Mouse (Mus musculus) cortical plate, adult 2 months (tissue): ENCODE measurements at regions not wholly inside any gene's neighbourhood (a gene's known extent, or its start where the extent isn't known, plus 50 kb on each side); places are given as distances from the start of the nearest gene placed in this dataset.
A peak's percentile ranks its signal among the peaks of the same experiment; 100 is the strongest.

Experiments used
- H3K27ac ChIP-seq: fragments of 200-500 bp; 2 replicates; pipeline ENCODE4 v1.5.1; 2012; ENCODE audit warnings: low read length, control low read depth, inconsistent platforms; ENCODE audit not compliant: insufficient read depth
- H3K4me1 ChIP-seq: fragments of 200-500 bp; 2 replicates; pipeline ENCODE4 v1.6.1; 2011; ENCODE audit warnings: low read length; ENCODE audit not compliant: control insufficient read depth, insufficient read depth
- H3K4me3 ChIP-seq: fragments of 200-500 bp; 2 replicates; pipeline ENCODE4 v1.5.1; 2011; ENCODE audit warnings: mild to moderate bottlenecking, low read length, control low read depth; ENCODE audit not compliant: insufficient read depth
- CTCF ChIP-seq: fragments of 200-500 bp; IDR thresholded peaks from 2 replicates; pipeline ENCODE4 v1.5.1; 2011; ENCODE audit warnings: mild to moderate bottlenecking, control low read depth, low read length; ENCODE audit not compliant: insufficient read depth; ENCODE audit errors: extremely low read depth
- POLR2A ChIP-seq: fragments of 200-500 bp; IDR thresholded peaks from 2 replicates; pipeline ENCODE4 v1.6.1; 2011; ENCODE audit warnings: mild to moderate bottlenecking, low read length, control low read depth; ENCODE audit not compliant: insufficient read depth; ENCODE audit errors: extremely low read depth

GRCm38 (mm10) chr7:78079708-78080107 lies 658.1 kb downstream of the Ntrk3 start:
- no peaks in the 10 kb centered on the region for H3K4me1 ChIP-seq
- no peak overlapping the region for H3K27ac ChIP-seq
- H3K4me3 ChIP-seq: no peak overlapping the region
- TF ChIP-seq POLR2A (no peak), CTCF (no peak)

- TF ChIP-seq POLR2A (no peak), CTCF (no peak)
Observed at GRCm38 (mm10) chr7:78071131-78071530, 666.7 kb downstream of the Ntrk3 start.

GRCm38 (mm10) chr7:78061631-78062030 lies 676.2 kb downstream of the Ntrk3 start:
- Histone ChIP-seq H3K4me1 (no peaks in the 10 kb centered on the region), H3K4me3 (no peak overlapping the region), H3K27ac (no peak overlapping the region)
- TF ChIP-seq CTCF (no peak), POLR2A (no peak)

More at GRCm38 (mm10) chr7:78071131-78071530, 666.7 kb downstream of the Ntrk3 start:
- no peak overlapping the region for H3K27ac ChIP-seq
- H3K4me1 ChIP-seq: no peaks in the 10 kb centered on the region
- no peak overlapping the region for H3K4me3 ChIP-seq

- H3K4me3 ChIP-seq: no peak overlapping the region
- H3K27ac ChIP-seq: no peak overlapping the region
- no peak for TF ChIP-seq CTCF
- no peak for TF ChIP-seq POLR2A
- H3K4me1 ChIP-seq: no peaks in the 10 kb centered on the region
Observed at GRCm38 (mm10) chr7:78049606-78050005, 688.2 kb downstream of the Ntrk3 start.

GRCm38 (mm10) chr7:78045456-78045855 lies 692.4 kb downstream of the Ntrk3 start:
- Histone ChIP-seq H3K27ac (no peak overlapping the region), H3K4me1 (no peaks in the 10 kb centered on the region), H3K4me3 (no peak overlapping the region)
- no peak for TF ChIP-seq POLR2A
- 0 out of 2 replicates have a peak, but pooled peaks have one; percentile 7 for TF ChIP-seq CTCF

- TF ChIP-seq CTCF: no peak
- TF ChIP-seq POLR2A: no peak
- H3K27ac ChIP-seq: no peak overlapping the region
- H3K4me1 ChIP-seq: no peaks in the 10 kb centered on the region; the same call in 1 of the 2 replicates
- no peak overlapping the region for H3K4me3 ChIP-seq
Observed at GRCm38 (mm10) chr7:78031032-78031431, 706.8 kb downstream of the Ntrk3 start.

- H3K27ac ChIP-seq: no peak overlapping the region
- TF ChIP-seq POLR2A: no peak
- TF ChIP-seq CTCF: no peak
Observed at GRCm38 (mm10) chr7:78026992-78027615, 710.7 kb downstream of the Ntrk3 start.

GRCm38 (mm10) chr7:78023591-78023990 lies 714.2 kb downstream of the Ntrk3 start:
- H3K4me3 ChIP-seq: no peak overlapping the region
- no peaks in the 10 kb centered on the region; the same call in 1 of the 2 replicates for H3K4me1 ChIP-seq
- TF ChIP-seq CTCF (no peak), POLR2A (no peak)
- H3K27ac ChIP-seq: no peak overlapping the region

More at GRCm38 (mm10) chr7:78026992-78027615, 710.7 kb downstream of the Ntrk3 start:
- no peaks in the 10 kb centered on the region; the same call in 1 of the 2 replicates for H3K4me1 ChIP-seq
- H3K4me3 ChIP-seq: no peak overlapping the region

- Histone ChIP-seq H3K4me1 (no peaks in the 10 kb centered on the region; the same call in 1 of the 2 replicates), H3K27ac (no peak overlapping the region), H3K4me3 (no peak overlapping the region)
- TF ChIP-seq POLR2A (no peak), CTCF (no peak)
Observed at GRCm38 (mm10) chr7:78023075-78023474, 714.7 kb downstream of the Ntrk3 start.

- Histone ChIP-seq H3K27ac (no peak overlapping the region), H3K4me3 (no peak overlapping the region), H3K4me1 (no peaks in the 10 kb centered on the region)
- TF ChIP-seq POLR2A: no peak
- no peak for TF ChIP-seq CTCF
Observed at GRCm38 (mm10) chr7:78013631-78014030, 724.2 kb downstream of the Ntrk3 start.
